Mouse (Mus musculus) activated CD4-positive, CD25-positive, alpha-beta regulatory T cell, adult 9 weeks (primary cell): ENCODE data around the gene Mapkap1. TPM values are rescaled to one million over a fixed set of nuclear protein-coding genes. Genes with fewer than 3 reads are reported as not detected.

Experiments
- polyA plus RNA-seq: library from polyadenylated mRNA; unstranded; fragments of 100-300 nt; shearing (Covaris generic); gene quantifications from one replicate; pipeline ENCODE4 v1.2.1, GENCODE M21; 2017

The Mapkap1 gene
- 65.4 TPM for polyA plus RNA-seq

DNA sequence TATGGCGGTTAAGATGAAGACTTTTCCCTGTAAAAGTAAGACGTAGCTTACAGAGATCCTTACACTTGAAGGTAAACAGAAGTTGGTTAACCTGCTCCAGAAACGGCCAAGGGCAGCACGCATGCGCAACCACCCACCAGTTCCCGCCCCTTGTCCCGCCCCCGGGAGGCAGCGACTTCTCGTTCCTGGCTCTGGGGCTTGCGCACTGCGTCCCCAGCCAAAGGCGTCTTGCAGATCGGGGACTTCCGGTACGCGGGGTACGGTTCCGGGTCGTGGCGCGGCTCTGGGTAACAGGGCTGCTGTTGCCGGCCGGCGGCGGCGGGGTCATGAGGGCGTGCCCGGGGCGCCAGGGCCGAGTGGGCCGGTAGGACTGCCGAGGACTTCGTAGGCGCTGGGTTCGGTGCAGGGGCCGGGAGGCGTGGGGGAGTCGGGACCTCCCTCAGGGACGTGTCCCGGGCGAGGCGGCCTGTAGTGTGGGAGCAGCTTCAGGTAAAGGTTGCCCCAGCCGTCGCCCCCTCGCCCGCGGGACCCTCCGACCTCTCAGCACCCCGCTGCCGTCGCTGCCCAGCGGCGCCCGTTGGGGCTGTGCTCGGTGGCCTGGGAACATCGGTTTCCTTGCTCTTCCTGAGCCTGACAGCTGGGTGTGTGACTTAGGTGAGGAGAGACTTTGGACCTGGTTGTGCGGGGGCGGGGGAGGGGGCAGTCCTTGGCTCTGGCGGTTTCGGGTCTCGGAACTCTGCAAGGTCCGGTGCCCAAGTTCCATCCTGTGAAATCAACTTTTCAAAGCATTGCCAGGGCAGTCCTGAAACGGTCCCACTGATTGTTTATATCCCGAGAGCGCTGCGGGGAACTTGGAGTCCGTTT lies at the start of gene Mapkap1:
Gene Mapkap1 (plus strand): TSS at position 171 of the 864 bp plus-strand sequence.

DNA sequence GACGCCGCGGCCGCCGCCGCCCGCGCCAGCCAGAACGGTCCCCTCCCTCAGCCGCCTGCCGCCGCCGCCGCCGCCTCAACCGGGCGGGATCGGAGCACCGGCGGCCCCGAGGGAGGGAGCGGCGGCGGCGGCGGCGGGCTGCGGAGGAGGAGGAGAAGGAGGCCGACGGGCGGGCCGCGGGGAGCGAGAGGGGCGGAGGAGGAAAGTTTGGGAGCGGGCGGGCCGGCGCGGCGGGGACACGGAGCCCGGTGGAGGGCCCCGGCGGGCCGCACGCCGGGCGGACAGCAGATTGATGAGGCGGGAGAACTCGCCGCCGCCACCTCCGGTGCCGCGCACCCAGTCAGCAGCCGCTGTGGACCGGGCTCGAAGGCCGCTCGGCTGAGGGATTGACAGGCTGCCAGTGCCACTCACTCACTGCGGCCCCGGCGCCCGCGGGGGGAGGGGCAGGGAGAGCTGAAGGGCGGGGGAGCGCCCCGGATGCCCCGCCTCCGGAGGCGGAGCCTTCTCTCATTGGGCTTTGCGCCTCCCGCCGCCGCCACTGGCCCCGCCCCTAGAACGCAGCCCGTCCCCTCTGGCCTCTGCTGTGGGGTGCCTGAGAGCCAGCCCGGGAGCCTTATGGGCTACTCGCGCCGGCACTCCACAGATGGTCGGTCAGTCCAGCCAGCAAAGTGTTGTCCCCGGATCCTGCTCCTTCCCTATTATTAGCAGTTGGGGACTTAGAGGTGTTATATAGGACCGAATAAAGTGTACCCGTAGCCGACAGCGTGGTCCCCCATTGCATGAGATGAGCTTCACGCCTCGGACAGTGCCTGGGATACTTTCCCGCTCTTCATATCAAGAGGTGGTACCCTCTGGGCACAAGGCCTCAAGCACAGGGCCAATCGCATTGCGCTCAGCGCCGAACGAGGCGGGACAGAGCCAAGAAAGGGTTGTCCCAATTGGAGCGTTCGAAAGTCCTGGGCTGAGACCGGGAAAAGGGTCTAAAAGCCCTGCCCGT lies 34.0 kb upstream of the Mapkap1 start, which contains the start of gene Pbx3:
Gene Pbx3 (minus strand): TSS at position 838 of the 997 bp plus-strand sequence.

Other genes starting within 250 kb of the Mapkap1 start
- 0.86 TPM for gene Pbx3, start 33.6 kb upstream of the Mapkap1 start, polyA plus RNA-seq